Mouse (Mus musculus) erythroid progenitor cell, adult 5-6 weeks (primary cell): ENCODE data around the gene Cdh1. TPM values are rescaled to one million over a fixed set of nuclear protein-coding genes. Genes with fewer than 3 reads are reported as not detected.

Experiments
- ATAC-seq: replicated peaks from 2 replicates; pipeline ENCODE4 v1.8.0; 2016; ENCODE audit warnings: moderate number of reproducible peaks, mild to moderate bottlenecking, moderate TSS enrichment, inconsistent platforms; ENCODE audit not compliant: poor library complexity, low FRiP score, severe bottlenecking
- total RNA-seq, 2 experiments: library from RNA; stranded (forward) in 1 of 2; stranded (reverse) in 1 of 2; fragments of 150-400 nt in 1 of 2; fragments of 186-747, 209-891 nt in 1 of 2; gene quantifications; 2 replicates each; pipeline versions ENCODE4 v1.2.3 to v1.2.4; 2015 to 2017; ENCODE audit warnings: low replicate concordance in 2 of 2

Cdh1 gene
- total RNA-seq, 2 experiments from 2014 or later: 0.08 TPM; not detected in 1

- ATAC-seq: no peak
Measured at GRCm38 (mm10) chr8:106618324-106618723, 15.2 kb downstream of the Cdh1 start.

GRCm38 (mm10) chr8:106619549-106620245 lies 16.5 kb downstream of the Cdh1 start:
- ATAC-seq: no peak

- ATAC-seq: no peak
Measured at GRCm38 (mm10) chr8:106620488-106620887, 17.3 kb downstream of the Cdh1 start.

- no peak for ATAC-seq
Measured at GRCm38 (mm10) chr8:106623016-106623415, 19.9 kb downstream of the Cdh1 start.

GRCm38 (mm10) chr8:106623451-106623850 lies 20.3 kb downstream of the Cdh1 start:
- no peak for ATAC-seq

GRCm38 (mm10) chr8:106623954-106624353 lies 20.8 kb downstream of the Cdh1 start:
- ATAC-seq: no peak

- ATAC-seq: no peak
Measured at GRCm38 (mm10) chr8:106624743-106625142, 21.6 kb downstream of the Cdh1 start.

- ATAC-seq: no peak
Measured at GRCm38 (mm10) chr8:106626096-106626865, 23.1 kb downstream of the Cdh1 start.

GRCm38 (mm10) chr8:106628291-106628964 lies 25.3 kb downstream of the Cdh1 start:
- ATAC-seq: no peak

- ATAC-seq: no peak
Measured at GRCm38 (mm10) chr8:106629456-106629855, 26.3 kb downstream of the Cdh1 start.

- ATAC-seq: no peak
Measured at GRCm38 (mm10) chr8:106631904-106632303, 28.8 kb downstream of the Cdh1 start.

- no peak for ATAC-seq
Measured at GRCm38 (mm10) chr8:106632650-106633049, 29.5 kb downstream of the Cdh1 start.

GRCm38 (mm10) chr8:106633361-106634158 lies 30.4 kb downstream of the Cdh1 start:
- no peak for ATAC-seq

GRCm38 (mm10) chr8:106635284-106635683 lies 32.1 kb downstream of the Cdh1 start:
- ATAC-seq: no peak

GRCm38 (mm10) chr8:106637446-106637845 lies 34.3 kb downstream of the Cdh1 start:
- no peak for ATAC-seq

- ATAC-seq: no peak
Measured at GRCm38 (mm10) chr8:106638768-106639295, 35.7 kb downstream of the Cdh1 start.

GRCm38 (mm10) chr8:106640212-106640611 lies 37.1 kb downstream of the Cdh1 start:
- no peak for ATAC-seq

- ATAC-seq: no peak
Measured at GRCm38 (mm10) chr8:106640921-106641320, 37.8 kb downstream of the Cdh1 start.

- ATAC-seq: no peak
Measured at GRCm38 (mm10) chr8:106642172-106642571, 39.0 kb downstream of the Cdh1 start.

GRCm38 (mm10) chr8:106643100-106643499 lies 39.9 kb downstream of the Cdh1 start:
- ATAC-seq: no peak
